Mouse (Mus musculus) G1E (cell line): ENCODE data around the gene Eif4e1b.

ENCODE experiments used
- CTCF ChIP-seq: IDR thresholded peaks from 2 replicates; pipeline ENCODE4 v1.5.1; 2012; ENCODE audit warnings: low read depth, low read length, inconsistent platforms, mixed read lengths
- GATA1 ChIP-seq: IDR thresholded peaks from 2 replicates; pipeline ENCODE4 v1.6.1; 2012; ENCODE audit warnings: borderline replicate concordance, low read length, inconsistent platforms, mixed read lengths
- GATA2 ChIP-seq: IDR thresholded peaks from 2 replicates; pipeline ENCODE4 v1.6.1; 2012; ENCODE audit warnings: low read depth, low read length, inconsistent platforms, borderline replicate concordance
- POLR2AphosphoS5 ChIP-seq: IDR thresholded peaks from 2 replicates; pipeline ENCODE4 v1.6.1; 2012; ENCODE audit warnings: low read depth, low read length, inconsistent platforms; ENCODE audit not compliant: insufficient replicate concordance
- TAL1 ChIP-seq: conservative IDR thresholded peaks from 2 replicates; pipeline ENCODE4 v1.6.1; 2012; ENCODE audit warnings: low read depth, low read length, inconsistent platforms, mixed read lengths

- no peak for TF ChIP-seq CTCF
- no peak for TF ChIP-seq TAL1
- no peak for TF ChIP-seq POLR2AphosphoS5
- TF ChIP-seq GATA2 = no peak
- TF ChIP-seq GATA1 = no peak
Measured at GRCm38 (mm10) chr13:54789561-54790397, 6.0 kb downstream of the Eif4e1b start.
